Mouse (Mus musculus) adrenal gland, adult 2 months (tissue): ENCODE measurements around the gene Slc47a1. TPM values are rescaled to one million over a fixed set of nuclear protein-coding genes. Genes with fewer than 3 reads are reported as not detected.
"Not testable (repeated sequence)": the region's sequence is repeated elsewhere in the genome, so short reads cannot be mapped to it uniquely, and the experiment has no call there.

Source experiments
- DNase-seq: peaks from one replicate; pipeline ENCODE4 v3.0.0; 2021
- polyA plus RNA-seq: library from polyadenylated mRNA; depleted of rRNA; stranded (reverse); fragments of >200 nt; gene quantifications from 2 replicates; pipeline ENCODE4 v1.2.3, GENCODE M21; 2012; rRNA removed
- total RNA-seq, 2 experiments: library from RNA; stranded (reverse); gene quantifications; 2 replicates each; pipeline ENCODE4 v1.2.3; 2021

The Slc47a1 gene
- total and polyA plus RNA-seq, 3 experiments, result 0.79 to 1.4 (median 1.1) TPM

DNA sequence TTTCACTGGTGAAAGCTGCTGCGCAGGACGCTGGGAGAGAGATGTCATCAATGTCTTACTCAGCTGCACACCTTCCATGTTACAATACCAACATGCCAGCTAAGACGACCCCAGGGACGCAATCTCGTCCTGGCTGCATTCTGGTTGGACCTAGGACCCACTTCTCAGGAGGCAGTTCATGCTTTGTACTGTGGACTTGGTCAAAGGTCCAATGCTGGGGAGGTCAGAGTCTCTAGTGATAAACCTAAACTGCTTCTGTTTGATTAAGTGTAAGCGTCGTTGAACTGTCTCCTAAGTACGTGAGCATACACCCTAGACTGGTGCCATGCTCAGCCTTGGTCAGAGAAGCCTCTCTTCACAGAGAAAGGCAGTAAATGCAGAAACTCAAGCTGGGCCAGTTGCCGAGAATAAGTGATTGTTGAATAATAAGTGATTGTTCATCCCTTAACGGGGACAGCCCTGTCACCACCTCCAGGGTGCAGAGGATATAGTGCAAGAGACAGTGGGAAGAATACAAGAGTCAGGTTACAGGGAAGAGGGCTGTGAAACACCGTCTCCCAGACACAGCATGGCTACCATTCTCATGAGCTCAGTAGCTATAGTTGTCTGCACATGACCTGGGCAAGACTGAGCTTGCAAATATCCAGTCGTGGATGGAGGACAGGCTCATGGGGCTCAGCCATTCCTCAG is 58.8 kb downstream of the Slc47a1 start:
- no peak for DNase-seq

DNA sequence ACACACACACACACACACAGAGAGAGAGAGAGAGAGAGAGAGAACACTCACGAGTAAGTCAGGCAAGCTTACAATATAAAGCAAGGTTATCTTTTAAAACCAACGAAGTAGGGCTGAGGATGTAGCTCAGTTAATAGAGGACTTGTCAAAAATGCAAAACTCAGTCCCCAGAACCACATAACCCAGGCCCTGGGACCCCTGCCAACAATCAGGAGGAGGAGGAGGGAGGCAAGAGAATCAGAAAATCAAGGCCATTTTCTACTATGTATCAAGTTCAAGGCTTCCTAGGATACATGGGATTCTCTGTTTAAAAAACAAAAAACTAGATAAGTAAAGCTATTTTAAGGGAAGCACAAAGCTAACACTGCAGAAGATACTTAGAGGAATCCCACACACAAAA is 61.3 kb downstream of the Slc47a1 start:
- DNase-seq, result peak; percentile 34

DNA sequence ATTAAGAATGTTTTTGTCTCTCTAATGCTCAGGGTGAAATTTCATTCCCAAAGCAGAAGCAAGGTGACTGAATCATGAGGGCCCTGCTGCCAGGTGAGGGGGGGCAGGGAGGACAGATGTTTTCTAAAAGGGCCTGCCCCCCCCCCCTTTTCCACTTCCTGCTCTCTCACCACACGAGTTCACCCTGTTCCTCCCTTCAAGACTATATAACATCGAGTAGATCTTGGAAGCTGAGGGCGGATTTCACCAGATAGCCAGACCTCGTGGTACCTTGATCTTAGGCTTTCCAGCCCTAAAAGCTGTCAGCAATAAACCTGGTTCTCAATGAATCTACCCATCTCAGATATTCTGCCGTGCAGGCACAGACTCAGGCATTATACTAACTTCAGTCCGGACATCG is 67.8 kb downstream of the Slc47a1 start:
- no peak for DNase-seq

DNA sequence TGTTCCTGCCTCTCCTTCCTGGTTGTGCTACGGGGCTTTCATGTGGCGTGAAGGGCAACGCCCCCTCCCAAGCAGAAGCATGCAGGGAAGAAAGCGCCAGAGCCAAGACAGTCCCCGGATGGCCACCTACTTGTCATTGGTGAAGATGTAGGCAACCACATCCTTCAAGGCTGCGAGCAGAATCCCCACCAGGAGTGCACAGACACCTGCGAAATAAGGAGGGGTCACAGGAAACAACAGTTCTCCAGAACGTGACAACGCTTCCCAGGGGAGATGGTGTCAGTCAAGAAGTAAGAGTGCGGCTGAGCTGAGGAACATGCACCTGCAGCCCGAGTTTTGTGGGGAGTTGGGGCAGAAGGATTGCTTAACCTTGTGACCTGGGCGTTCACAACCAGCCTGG is 68.3 kb downstream of the Slc47a1 start:
- DNase-seq, result no peak

DNA sequence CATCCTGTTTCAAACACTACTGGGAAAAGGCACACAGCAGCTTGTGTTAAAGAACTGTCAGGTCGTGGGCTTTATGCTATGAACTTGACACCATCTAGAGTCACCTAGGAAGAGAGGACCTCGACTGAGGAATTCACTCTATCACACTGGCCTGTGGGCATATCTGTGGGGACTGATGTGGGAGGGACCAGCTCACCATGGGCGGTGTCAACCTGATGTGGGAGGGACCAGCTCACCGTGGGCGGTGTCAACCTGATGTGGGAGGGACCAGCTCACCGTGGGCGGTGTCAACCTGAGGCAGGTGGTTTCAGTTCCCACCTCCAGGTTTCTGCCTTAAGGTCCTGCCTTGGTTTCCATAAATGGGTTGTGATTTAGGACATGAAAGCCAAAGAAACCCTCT is 70.3 kb downstream of the Slc47a1 start:
- no peak for DNase-seq

DNA sequence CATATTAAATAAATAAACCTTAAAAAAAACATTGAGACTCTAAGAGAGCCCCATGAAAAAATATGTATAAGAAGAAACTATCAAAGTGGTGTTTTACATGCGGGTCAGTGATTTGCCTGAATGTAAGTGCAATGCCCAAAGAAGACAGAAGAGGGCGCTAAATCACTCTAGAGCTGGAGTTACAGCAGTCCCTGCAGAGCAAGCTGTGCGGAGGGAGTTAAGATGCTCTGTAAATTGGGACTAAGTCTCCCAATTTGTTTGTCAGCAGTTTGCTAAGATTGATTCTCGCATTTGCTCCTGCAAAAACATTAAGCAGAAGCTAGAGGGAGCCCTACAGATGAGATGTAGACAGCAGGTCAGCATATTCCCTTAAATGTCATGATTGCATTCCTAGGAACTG is 72.8 kb downstream of the Slc47a1 start:
- DNase-seq, result peak; percentile 28

DNA sequence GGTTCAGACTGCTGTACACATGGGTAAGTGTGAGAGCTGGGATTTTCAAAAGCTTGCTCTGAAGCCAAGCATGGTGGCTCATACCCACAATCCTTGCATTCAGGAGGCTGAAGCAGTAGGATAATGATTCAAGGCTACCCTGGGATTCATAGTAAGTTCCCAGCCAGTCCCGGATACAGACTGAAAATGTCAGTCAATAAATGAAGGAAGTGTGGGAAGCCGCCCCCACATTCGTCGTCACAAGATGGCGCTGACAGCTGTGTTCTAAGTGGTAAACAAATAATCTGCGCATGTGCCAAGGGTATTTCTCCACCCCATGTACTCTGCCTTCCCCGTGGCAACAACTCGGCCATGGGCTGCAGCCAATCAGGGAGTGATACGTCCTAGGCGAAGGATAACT is 73.6 kb downstream of the Slc47a1 start:
- DNase-seq, result not testable (repeated sequence)

DNA sequence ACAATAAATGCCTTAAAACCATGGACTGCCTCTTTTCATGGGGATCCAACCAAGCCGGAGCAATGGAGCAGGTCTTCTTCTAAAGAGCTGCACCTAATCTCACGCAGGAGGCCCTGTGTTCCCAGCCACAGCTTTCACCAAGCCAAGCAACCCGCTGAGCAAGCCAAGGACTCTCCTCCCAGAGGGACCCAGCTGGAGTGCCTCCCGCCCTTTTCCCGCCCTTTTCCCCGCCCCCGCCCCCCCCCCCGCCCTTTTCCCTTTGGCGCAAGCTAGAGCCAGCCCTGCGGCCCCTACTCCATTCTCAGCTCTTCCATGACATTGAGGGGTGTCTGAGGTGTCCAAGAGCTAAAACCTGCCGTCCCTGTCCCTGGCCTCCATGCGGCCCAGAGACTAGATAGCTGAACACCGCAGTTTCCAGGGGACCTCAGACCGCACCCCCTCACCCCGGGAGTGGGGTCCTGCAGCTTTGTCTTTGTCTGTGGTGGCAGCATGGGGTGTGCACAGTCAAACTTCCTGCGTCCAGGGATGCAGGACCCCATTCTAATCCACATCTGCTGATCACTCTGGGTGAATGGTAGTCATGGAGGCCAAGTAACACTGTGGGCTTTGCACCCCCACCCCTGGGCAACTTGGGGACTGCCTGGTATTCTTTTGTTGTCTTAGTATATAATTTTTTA is 77.3 kb downstream of the Slc47a1 start:
- peak; percentile 40 for DNase-seq

DNA sequence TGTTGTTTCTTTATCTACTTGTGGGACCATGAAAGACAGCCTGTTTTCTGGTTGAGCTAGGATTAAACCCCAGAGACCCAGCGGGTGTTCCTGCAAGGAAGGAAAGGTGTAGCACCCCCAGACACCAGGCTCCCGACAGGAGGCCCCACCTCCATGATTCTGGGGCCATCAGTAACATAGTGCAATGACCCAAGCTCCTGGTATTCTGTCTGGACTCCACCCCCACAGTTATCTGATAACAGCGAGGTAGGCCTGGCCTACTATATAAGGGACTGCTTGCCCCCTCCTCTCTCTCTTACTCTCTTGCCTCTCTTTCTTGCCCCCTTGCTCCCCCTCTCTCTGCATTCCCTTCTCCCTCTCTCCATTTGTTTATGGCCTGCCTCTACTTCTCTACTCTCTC is 77.9 kb downstream of the Slc47a1 start:
- DNase-seq, result no peak

DNA sequence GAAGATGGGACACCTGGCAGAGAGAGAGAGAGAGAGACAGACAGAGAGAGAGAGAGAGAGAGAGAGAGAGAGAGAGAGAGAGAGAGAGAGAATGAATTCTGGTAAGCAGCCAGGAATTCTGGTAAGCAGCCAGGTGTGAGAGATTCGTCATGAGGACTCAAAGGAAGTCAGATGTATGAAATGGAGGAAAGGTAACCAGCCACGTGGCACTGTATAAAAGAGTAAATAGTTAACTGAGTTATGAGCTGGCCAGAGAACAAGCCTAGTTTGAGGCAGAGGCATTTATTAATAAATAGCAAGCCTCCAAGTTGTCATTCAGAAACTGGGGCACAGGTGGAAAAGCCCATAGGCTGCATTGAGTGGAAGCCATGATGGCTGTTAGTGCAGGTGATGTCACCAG is 80.2 kb downstream of the Slc47a1 start:
- DNase-seq, result no peak

DNA sequence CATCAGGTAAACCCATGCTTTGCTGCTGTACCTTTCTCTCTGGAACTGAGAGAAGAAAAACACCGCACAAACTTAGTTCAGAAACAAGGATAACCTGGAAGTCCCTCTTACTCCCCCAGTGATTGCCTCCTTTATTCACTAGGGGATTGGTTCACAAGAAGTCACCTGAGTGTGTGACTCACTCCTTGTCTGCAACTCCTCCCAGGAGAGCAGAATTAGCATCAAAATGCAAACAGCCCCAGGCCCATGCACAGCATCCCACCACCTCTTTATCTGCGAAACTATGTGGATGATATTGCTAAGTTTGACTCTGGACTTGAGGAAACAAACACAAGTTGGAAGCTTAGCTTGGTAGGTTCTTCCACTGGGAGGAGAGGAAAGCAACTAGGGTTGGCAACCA is 80.8 kb downstream of the Slc47a1 start:
- DNase-seq, result no peak

DNA sequence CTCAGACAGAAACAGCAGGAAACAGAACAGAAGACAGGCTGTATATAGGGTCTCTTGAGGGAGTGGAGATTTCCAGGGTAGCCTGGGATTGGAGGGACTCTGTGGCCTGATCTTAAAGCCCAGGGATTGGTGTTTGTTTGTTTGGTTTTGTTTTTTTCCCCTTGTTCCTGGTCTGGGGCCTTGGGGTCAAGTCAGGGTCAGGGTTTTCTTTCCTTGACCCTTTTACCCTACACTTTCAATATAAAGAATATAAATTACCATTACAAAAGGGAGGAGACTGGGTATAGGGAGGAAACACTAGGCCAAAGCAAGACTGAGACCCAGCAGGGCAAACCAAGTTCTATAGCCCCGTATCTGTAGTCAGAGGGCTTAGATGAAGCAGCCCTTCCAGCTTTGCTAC is 81.6 kb downstream of the Slc47a1 start:
- DNase-seq, result no peak

DNA sequence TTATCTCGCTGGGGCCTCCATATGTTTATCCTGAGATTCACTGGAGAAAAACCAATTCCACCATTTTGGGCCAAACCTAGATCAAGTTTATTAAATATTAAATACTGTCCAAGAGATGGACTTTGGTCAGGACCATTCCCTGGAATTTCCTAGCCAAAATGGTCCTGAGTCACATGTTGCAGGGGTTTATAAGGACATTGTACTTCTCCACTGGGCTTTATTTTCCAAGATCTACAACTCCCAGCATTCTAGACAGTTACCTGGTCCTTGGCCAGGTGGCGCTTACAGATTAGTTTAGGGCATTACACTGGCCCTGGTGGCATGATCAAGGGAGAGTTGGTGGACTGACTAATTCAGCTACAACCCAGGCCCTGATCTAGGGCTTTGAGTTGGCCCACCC is 82.6 kb downstream of the Slc47a1 start:
- no peak for DNase-seq

DNA sequence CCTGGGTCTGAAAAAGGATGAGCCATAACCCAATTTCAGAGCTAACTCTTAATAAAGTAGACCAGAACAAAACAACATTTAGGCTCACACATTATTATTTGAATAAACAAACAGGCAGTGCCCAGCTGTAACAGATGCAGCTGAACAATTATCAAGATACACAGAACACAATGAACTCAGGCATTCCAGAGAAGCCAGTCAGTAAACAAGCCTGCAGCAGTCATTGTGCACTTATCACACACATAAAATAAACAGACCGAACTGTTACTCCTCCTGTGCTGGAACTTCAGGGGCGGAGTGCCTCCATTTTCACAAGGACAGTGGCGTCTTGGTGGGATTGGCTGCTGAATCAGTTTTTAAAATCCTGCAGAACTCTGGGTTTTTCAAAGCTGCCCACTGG is 83.7 kb downstream of the Slc47a1 start:
- no peak for DNase-seq

Other genes starting within 250 kb of the Slc47a1 start
- 10 to 100 TPM; 62.5 to 62.6 TPM for gene Usp22, start 203.3 kb downstream of the Slc47a1 start, total RNA-seq
- gene Usp22, start 203.3 kb downstream of the Slc47a1 start, polyA plus RNA-seq, result 126 and 150 TPM in 2 replicates
- under 1 TPM in 1 of 2 experiments, not detected in 1; 0.95 TPM for gene Aldh3a1, start 170.8 kb downstream of the Slc47a1 start, total RNA-seq
- 0.08 and 0.15 TPM in 2 replicates for gene Aldh3a1, start 170.8 kb downstream of the Slc47a1 start, polyA plus RNA-seq
- 10 to 100 TPM; 54.0 to 54.3 TPM for gene Aldh3a2, start 110.9 kb downstream of the Slc47a1 start, total RNA-seq
- gene Aldh3a2, start 110.9 kb downstream of the Slc47a1 start, polyA plus RNA-seq, result 34.7 and 36.6 TPM in 2 replicates
- gene Slc47a2, start 35.5 kb downstream of the Slc47a1 start, total RNA-seq, result not detected
- 0.08 and 0.16 TPM in 2 replicates for gene Slc47a2, start 35.5 kb downstream of the Slc47a1 start, polyA plus RNA-seq
- 1 to 10 TPM; 1.2 to 2.6 TPM for gene Rnf112, start 75.8 kb upstream of the Slc47a1 start, total RNA-seq
- 1.1 and 2.2 TPM in 2 replicates for gene Rnf112, start 75.8 kb upstream of the Slc47a1 start, polyA plus RNA-seq
- 1 to 10 TPM; 5.5 to 6.5 TPM for gene Mfap4, start 107.1 kb upstream of the Slc47a1 start, total RNA-seq
- gene Mfap4, start 107.1 kb upstream of the Slc47a1 start, polyA plus RNA-seq, result 35.5 and 39.1 TPM in 2 replicates
- gene Mapk7, start 116.1 kb upstream of the Slc47a1 start, total RNA-seq, result 10 to 100 TPM; 14.5 to 15.5 TPM
- gene Mapk7, start 116.1 kb upstream of the Slc47a1 start, polyA plus RNA-seq, result 34.5 and 39.5 TPM in 2 replicates
- 10 to 100 TPM; 16.4 to 21.1 TPM for gene B9d1, start 126.8 kb upstream of the Slc47a1 start, total RNA-seq
- 18.1 and 19.3 TPM in 2 replicates for gene B9d1, start 126.8 kb upstream of the Slc47a1 start, polyA plus RNA-seq
- 10 to 100 TPM; 20.6 to 29.5 TPM for gene Epn2, start 201.3 kb upstream of the Slc47a1 start, total RNA-seq
- 18.2 and 18.6 TPM in 2 replicates for gene Epn2, start 201.3 kb upstream of the Slc47a1 start, polyA plus RNA-seq